Mouse (Mus musculus): ENCODE data around the gene Mob2.

Gene Mob2

GRCm38 (mm10) chr7:142020827-142021226 lies 40.0 kb downstream of the Mob2 start:
- no peak for DNase-seq (ENCODE audit: low spot score)

DNA sequence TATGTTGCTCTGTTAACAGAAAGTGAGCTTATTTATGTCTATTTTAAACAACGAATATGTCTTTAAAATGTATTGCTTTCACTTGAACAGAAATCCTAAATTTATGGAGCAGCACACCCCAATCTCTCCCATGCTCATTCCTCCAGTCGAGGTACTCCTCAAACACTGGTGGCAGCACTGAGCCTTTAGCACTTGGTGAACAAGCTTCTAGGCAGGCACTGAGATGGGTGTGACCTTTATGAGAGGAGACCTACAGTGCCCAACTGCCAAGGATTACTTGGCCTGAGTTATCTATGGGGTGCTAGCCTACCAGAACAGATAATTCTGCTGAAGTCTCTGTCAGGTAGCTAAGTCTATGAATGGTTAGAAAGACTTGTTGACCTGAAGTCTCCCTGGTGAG lies 41.2 kb downstream of the Mob2 start:
- DNase-seq (ENCODE audit: low spot score) = no peak

GRCm38 (mm10) chr7:142016562-142016961 lies 44.3 kb downstream of the Mob2 start:
- no peak for DNase-seq (ENCODE audit: low spot score)

- no peak for DNase-seq (ENCODE audit: low spot score)
These were observed 59.1 kb downstream of the Mob2 start for GRCm38 (mm10) chr7:142001597-142002340.

- no peak for DNase-seq (ENCODE audit: low spot score)
These were observed 60.2 kb downstream of the Mob2 start for GRCm38 (mm10) chr7:142000661-142001060.

DNA sequence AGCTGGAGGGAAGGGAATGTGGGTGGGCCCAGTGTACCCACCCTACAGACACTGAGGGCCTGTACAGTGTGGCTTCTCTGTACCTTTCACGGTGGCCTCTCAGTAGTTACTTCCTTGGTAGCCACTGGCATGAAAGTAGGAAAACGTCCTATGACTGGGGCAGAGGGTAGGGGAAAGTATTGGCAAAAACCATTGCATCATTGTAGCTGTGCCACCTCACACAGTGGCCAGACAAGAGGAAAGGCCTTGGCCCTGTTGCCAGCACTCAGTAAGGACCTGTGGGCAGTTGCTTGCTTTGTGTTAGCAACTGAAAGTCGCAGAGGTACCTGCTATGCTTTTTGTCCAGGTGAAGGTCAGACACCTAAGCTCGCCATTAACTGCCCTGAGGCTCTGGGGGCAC lies 66.7 kb downstream of the Mob2 start:
- DNase-seq (ENCODE audit: low spot score) = no peak

GRCm38 (mm10) chr7:141991183-141991582 lies 69.7 kb downstream of the Mob2 start:
- DNase-seq (ENCODE audit: low spot score) = no peak

DNA sequence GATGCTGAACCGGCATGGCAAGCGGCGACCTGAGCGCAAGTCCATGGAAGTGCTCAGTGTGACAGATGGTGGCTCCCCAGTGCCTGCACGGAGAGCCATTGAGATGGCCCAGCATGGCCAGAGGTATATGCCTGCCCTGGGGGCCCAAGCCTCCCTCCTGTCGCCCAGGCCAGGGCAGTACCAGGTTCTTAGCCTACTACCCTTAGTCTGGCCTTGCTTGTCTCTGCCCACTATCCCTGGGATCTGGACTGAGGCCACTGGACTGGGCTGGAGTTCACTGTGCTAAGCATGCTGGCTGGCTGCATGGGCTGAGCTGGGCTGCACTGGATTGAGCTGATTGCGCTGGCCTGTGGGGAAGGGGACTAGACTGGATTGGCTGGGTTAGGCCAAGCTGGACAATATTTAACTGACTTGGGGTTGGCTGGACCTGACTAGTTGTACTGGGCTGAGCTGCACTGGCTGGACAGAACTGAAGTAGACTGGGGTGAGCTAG lies 72.5 kb downstream of the Mob2 start:
- DNase-seq (ENCODE audit: low spot score) = no peak

- DNase-seq (ENCODE audit: low spot score) = no peak
These were observed 79.6 kb downstream of the Mob2 start for GRCm38 (mm10) chr7:141981237-141981636.

DNA sequence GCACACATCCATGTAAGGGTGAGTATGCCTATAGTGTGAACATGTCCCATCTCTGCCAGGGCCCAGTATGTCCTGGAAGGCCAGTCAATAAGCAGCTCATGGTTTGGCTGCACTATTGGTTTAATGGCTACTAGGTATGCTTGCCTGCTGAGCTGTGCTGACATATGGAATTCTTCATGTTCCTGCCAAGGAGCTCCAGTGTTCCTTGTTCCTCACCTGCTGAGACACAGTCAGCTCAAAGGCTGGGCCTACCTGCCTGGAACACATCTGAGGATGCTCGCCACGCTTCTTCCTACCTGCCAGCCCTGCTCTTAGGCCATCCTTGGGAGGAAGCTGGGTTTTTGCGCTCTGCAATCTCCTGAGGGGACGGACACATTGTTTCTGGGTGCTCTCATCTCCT lies 81.6 kb downstream of the Mob2 start:
- no peak for DNase-seq (ENCODE audit: low spot score)

GRCm38 (mm10) chr7:141978003-141978402 lies 82.9 kb downstream of the Mob2 start:
- no peak for DNase-seq (ENCODE audit: low spot score)

DNA sequence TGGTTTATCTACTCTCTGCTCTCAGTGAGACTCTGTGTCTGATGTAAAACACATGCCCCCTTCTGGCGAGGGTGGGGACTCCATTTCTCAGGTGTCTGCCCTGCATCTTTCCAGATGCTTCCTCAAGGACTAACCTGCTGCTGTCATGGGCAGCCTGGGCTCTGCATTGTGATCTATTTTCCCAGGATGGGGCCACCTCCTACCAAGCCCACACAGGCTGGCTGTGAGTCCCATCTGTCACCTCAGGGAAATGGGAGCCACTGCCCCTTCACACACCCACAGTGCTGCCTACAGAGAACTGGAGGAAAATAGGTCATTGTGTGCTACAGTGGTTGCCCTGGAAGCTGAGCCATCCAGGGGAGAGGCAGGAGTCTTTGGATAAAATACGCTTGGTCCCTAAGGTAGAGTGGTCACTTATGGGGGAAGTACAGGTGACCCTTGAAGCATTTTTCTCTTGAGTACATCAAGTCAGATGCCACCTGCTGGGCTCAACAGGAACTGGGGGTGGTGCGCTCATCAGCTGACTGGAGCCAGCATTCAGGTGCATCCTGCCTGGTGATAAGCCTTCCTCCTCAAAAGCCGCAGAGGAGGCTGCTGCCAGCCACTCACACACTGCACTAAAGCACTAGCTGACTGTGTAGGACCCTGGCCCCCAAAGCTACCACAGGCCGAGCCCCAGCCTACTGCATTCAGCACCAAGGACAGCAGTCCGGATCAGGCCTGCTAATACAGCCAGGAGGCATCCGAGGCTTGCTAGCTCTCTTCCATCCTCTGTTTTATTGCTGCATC lies 87.8 kb downstream of the Mob2 start:
- no peak for DNase-seq (ENCODE audit: low spot score)

- no peak for DNase-seq (ENCODE audit: low spot score)
These were observed 94.6 kb downstream of the Mob2 start for GRCm38 (mm10) chr7:141966281-141966680.

- DNase-seq (ENCODE audit: low spot score) = no peak
These were observed 98.3 kb downstream of the Mob2 start for GRCm38 (mm10) chr7:141962521-141962920.

DNA sequence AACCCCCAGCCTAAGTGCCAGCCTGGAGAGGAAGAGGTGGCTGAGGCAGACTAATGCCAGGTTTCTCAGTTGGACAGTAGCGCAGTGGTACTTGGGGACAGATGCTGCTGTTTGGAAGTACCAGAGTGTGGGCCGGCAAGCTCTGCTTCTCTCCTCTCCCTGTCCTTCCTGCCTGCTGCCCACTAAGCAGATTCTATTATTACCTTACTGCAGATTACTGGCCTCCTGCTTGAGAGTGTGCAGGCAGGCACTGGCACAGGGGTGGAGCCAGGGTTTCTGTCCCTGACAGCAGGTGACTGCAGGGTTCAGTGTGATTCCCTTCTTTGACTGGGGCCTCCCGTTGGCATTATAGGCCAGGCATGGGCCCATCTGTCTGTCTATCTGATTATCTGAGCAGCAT lies 99.4 kb downstream of the Mob2 start:
- DNase-seq (ENCODE audit: low spot score) = no peak

- no peak for DNase-seq (ENCODE audit: low spot score)
These were observed 99.9 kb downstream of the Mob2 start for GRCm38 (mm10) chr7:141960926-141961325.

DNA sequence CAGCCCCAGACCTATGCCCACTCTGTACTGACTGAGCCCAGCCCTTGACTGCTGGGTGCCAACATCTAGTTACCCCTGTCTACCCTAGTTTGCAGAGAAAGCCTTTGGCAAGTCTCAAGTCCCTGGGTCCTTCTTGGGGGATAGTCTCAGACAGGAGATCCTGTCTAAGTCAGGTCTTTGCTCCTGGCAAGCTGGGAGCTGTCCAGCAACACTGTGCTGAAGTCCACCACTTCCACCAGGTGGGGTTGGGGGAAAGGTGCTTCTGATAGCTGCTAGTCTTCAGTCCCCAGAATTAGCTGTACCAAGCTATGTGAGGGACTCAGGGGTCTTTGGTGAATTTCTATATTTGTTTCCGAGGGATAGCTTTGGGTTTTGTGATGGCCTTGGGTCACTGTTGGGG lies 101.7 kb downstream of the Mob2 start:
- no peak for DNase-seq (ENCODE audit: low spot score)
